Mouse (Mus musculus): Measurements from ENCODE around the gene Otol1. TPM values are rescaled to one million over a fixed set of nuclear protein-coding genes. Genes with fewer than 3 reads are reported as not detected.

Otol1 gene
- total RNA-seq (2022): not detected

- DNase-seq (ENCODE audit: low spot score in 2 of 2): no peak
These were observed at the start of gene Otol1 for GRCm38 (mm10) chr3:70007313-70007712. Otol1 (plus strand) TSS chr3:70007613.

- no peak for DNase-seq (ENCODE audit: low spot score in 2 of 2)
These were observed 45.2 kb upstream of the Otol1 start for GRCm38 (mm10) chr3:69962187-69962586.

DNA sequence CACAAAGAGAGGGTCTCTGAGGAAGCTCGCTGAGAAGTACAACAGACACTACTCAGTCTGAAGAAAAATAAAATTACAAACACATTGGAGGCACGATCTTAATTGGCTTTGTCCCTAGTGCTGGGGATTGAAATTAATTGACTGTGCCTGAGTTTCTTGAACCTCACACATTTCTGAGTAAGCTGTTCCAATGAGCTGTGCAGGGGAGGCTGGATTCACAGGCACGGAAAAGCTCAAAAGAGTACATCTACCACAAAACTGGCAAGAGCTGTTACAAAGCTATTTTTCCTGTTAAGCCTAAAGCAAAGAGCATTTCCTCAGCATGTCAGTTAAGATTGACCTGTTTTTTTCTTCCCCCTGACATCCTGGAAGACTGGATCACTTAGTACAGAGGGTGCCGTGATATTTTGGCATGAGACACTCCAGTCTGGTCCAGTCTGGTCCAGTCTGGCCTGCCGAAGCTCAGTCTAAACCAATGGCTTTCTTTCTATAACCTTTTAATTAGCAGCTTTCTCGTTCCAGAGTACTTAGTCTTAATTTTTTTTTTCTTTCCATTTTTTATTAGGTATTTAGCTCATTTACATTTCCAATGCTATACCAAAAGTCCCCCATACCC is 35.8 kb upstream of the Otol1 start:
- DNase-seq (ENCODE audit: low spot score in 2 of 2): no peak

DNA sequence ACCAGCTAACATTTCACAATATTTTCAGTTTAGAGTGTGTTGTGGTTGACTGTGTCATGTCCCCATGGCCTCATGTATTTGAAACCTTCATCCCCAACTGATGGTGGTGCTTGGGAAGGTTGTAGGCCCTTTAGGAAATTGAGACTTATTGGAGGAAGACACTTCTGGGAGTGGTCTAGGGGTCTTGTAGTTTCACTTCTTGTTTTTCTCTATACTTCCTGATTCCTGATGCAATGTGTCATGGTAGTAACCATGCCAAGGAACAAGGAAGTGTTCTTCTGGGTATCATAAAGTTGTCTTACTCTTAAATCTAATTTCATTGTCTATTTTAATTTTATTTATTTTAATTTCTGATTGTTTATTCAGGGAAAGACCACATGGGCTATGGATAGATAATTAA is 29.3 kb upstream of the Otol1 start:
- no peak for DNase-seq (ENCODE audit: low spot score in 2 of 2)

- no peak for DNase-seq (ENCODE audit: low spot score in 2 of 2)
These were observed 13.6 kb upstream of the Otol1 start for GRCm38 (mm10) chr3:69993806-69994205.

GRCm38 (mm10) chr3:70001540-70001939 is 5.9 kb upstream of the Otol1 start:
- DNase-seq (ENCODE audit: low spot score in 2 of 2): no peak

DNA sequence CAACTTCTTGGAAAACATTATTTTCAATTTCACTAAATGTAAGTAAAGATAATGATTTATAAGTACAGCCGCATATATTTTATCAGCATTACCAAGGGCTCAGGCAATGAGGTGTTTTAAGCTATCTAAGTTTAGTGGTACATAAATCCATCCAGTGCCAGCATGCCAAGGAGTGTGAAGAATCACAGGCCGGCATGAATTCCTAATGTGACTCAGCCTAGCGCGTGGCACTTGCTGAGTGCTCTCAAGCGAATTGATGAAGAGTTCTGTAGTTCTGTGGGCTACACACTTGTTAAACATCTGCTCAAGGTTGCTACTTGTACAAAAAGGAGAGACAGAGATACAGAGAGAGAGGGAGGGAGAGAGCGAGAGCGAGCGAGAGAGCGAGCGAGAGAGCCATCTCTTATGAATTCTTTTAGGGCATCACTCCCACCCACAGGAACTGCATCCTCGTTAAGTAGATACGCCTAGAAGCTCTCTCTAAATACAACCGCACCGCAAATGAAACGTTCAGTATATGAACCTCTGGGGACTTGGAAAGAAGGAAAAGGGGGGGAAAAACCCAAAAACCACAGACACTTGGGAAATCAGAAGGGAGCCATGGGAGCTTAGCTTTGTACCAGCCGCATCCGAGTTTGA is 4.2 kb upstream of the Otol1 start:
- DNase-seq (ENCODE audit: low spot score in 2 of 2): no peak

DNA sequence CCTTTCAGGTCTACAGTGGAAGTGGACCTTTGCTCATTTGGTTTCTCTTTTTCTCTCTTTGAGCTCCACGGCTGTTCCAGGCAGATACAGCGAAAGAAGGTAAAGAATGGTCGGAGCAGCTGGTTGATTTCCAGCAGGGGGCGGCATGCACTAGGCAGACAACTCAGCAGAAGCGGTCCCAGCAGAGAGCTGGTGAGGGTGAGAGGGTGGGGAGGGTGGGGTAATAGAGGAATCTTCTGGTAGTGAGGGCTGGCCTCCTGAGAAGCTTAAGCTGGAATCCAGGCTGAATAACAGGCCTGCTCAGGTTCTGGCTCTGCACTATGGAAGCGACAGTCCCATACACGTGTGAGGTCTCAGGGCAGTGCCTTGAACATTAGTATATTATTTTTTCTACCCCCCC is 3.5 kb upstream of the Otol1 start:
- DNase-seq (ENCODE audit: low spot score in 2 of 2): no peak

DNA sequence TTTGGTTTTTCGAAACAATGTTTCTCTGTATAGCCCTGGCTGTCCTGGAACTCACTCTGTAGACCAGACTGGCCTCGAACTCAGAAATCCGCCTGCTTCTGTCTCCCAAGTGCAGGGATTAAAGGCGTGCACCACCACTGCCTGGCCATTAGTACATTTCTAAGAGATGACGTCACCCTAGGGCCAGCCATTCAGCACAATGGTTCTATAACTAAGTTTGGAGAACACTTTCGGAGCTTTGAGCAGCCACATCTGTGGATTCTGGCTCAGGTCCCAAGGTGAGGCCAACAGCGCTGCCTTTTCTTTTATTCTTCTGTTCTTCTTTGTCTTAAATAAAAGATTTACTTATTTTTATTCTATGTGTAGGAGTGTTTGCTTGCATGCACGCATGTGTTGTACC is 3.0 kb upstream of the Otol1 start:
- DNase-seq (ENCODE audit: low spot score in 2 of 2): no peak

- DNase-seq (ENCODE audit: low spot score in 2 of 2): no peak
These were observed 5.2 kb downstream of the Otol1 start for GRCm38 (mm10) chr3:70012641-70013040.

DNA sequence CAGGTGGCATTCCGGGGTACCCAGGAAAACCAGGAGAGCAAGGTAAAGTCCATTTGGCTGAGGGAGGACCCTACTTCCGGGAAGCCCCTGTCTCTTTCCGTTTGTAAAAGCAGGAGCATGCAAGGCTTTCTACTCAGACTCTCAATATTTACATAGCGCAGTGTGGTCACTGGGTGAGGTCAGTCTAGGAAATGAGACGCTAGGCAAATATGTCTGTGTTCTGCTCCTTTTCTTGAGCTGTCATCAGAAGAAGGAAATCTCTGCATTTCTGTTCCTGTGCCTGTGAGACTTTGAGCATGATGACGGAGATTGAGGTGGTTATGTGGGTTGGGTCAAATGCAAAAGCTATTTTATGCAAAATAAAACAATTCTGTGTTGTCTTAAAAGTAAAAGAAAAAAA is 19.2 kb downstream of the Otol1 start:
- DNase-seq (ENCODE audit: low spot score in 2 of 2): no peak

- DNase-seq (ENCODE audit: low spot score in 2 of 2): no peak
These were observed 21.8 kb downstream of the Otol1 start for GRCm38 (mm10) chr3:70029260-70029659.

- DNase-seq (ENCODE audit: low spot score in 2 of 2): peak; percentile 16 to 35
These were observed 28.2 kb downstream of the Otol1 start for GRCm38 (mm10) chr3:70035593-70035992.

Other genes starting within 250 kb of the Otol1 start
- gene Sptssb, start 147.7 kb upstream of the Otol1 start, total RNA-seq (2022): 1 to 10 TPM; 4.3 to 5.2 (median 4.9) TPM

All from left cerebral cortex, adult 8-10 months (tissue).